Mouse (Mus musculus) stomach, postnatal 0 days (tissue): ENCODE data around the gene Ndufa5. TPM values are rescaled to one million over a fixed set of nuclear protein-coding genes. Genes with fewer than 3 reads are reported as not detected.
A peak's percentile ranks its signal among the peaks of the same experiment; 100 is the strongest.

Source experiments
- ATAC-seq: fragments of 200-750 bp; cut with Nextera tagmentation; 2 replicates; pipeline ENCODE4 v1.8.0; 2017; ENCODE audit not compliant: low FRiP score, low TSS enrichment
- DNase-seq: peaks from one replicate; pipeline ENCODE4 v3.0.0-alpha.2; 2016; ENCODE audit warnings: low spot score
- H3K27ac ChIP-seq: fragments of 300-500 bp; sonication (generic); replicated peaks from 2 replicates; pipeline ENCODE4 v1.5.1; 2014; ENCODE audit warnings: mild to moderate bottlenecking, control low read depth
- H3K27me3 ChIP-seq: fragments of 300-500 bp; sonication (generic); 2 replicates; pipeline ENCODE4 v1.6.1; 2014; ENCODE audit warnings: low read length; ENCODE audit not compliant: control insufficient read depth, insufficient read depth
- H3K36me3 ChIP-seq: fragments of 300-500 bp; sonication (generic); 2 replicates; pipeline ENCODE4 v1.6.1; 2014; ENCODE audit warnings: low read length, mixed read lengths; ENCODE audit not compliant: control insufficient read depth, insufficient read depth
- H3K4me1 ChIP-seq: fragments of 300-500 bp; sonication (generic); replicated peaks from 2 replicates; pipeline ENCODE4 v1.6.1; 2014; ENCODE audit warnings: antibody characterized with exemption; ENCODE audit not compliant: control insufficient read depth, insufficient read depth
- H3K4me2 ChIP-seq: fragments of 300-500 bp; sonication (generic); replicated peaks from 2 replicates; pipeline ENCODE4 v1.6.1; 2014; ENCODE audit warnings: low read depth, mild to moderate bottlenecking, control low read depth, moderate library complexity
- H3K4me3 ChIP-seq: fragments of 300-500 bp; sonication (generic); 2 replicates; pipeline ENCODE4 v1.5.1; 2014; ENCODE audit warnings: low read depth, low read length, control low read depth
- H3K9ac ChIP-seq: fragments of 300-500 bp; sonication (generic); 2 replicates; pipeline ENCODE4 v1.6.1; 2014; ENCODE audit warnings: mild to moderate bottlenecking, low read length, control low read depth, mixed read lengths
- H3K9me3 ChIP-seq: fragments of 300-500 bp; sonication (generic); 2 replicates; pipeline ENCODE4 v1.6.1; 2016; ENCODE audit warnings: low read length; ENCODE audit not compliant: control insufficient read depth
- CTCF ChIP-seq: IDR thresholded peaks from 2 replicates; pipeline ENCODE4 v1.5.1; 2016; ENCODE audit warnings: antibody characterized with exemption, low read depth, mild to moderate bottlenecking, moderate library complexity
- EP300 ChIP-seq: optimal IDR thresholded peaks from 2 replicates; pipeline ENCODE3; 2016; ENCODE audit warnings: antibody characterized with exemption
- WGBS: fragments of 180-500 bp; shearing (Covaris S2); extraction: QIAGEN DNeasy Blood & Tissue Kit; methylation state at CpG from one replicate; pipeline ENCODE4 v1.1.7; 2014; 5-methylcytosine and 5-hydroxymethylcytosine counted together
- polyA plus RNA-seq: library from polyadenylated mRNA; unstranded; fragments of >200 nt; fragmentation: Nextera tagmentation; extraction: Ambion mirVana; gene quantifications from 2 replicates; pipeline ENCODE4 v1.2.1, GENCODE M21; 2015

Ndufa5 gene
- polyA plus RNA-seq, 1 experiment from 2014 or later, result 442 TPM

GRCm38 (mm10) chr6:24568963-24569362 is 41.1 kb upstream of the Ndufa5 start:
- H3K36me3 ChIP-seq, result no peaks in the 10 kb centered on the region
- TF ChIP-seq EP300 (no peak), CTCF (peak; percentile 51)
- no peak for DNase-seq

GRCm38 (mm10) chr6:24564886-24565285 is 37.1 kb upstream of the Ndufa5 start:
- WGBS, result 82% methylated on average over 1 of the region's 1 CpGs
- Histone ChIP-seq H3K4me3 (no peak overlapping the region), H3K4me2 (no peak overlapping the region), H3K9ac (no peak overlapping the region), H3K9me3 (no peaks in the 10 kb centered on the region), H3K4me1 (no peaks in the 10 kb centered on the region), H3K27ac (no peak overlapping the region), H3K36me3 (no peaks in the 10 kb centered on the region), H3K27me3 (no peaks in the 10 kb centered on the region)
- DNase-seq (no peak), ATAC-seq (no peak)
- no peak for TF ChIP-seq CTCF
- TF ChIP-seq EP300, result no peak

More at GRCm38 (mm10) chr6:24568963-24569362, 41.1 kb upstream of the Ndufa5 start:
- H3K27ac ChIP-seq, result no peak overlapping the region
- H3K9me3 ChIP-seq, result no peaks in the 10 kb centered on the region
- H3K4me3 ChIP-seq, result no peak overlapping the region
- no peak for ATAC-seq
- H3K4me2 ChIP-seq, result no peak overlapping the region
- H3K4me1 ChIP-seq, result no peaks in the 10 kb centered on the region
- no peaks in the 10 kb centered on the region for H3K27me3 ChIP-seq
- WGBS, result 80% methylated on average over 5 of the region's 5 CpGs
- no peak overlapping the region for H3K9ac ChIP-seq

- no peak overlapping the region for H3K4me2 ChIP-seq
- H3K4me1 ChIP-seq, result no peaks in the 10 kb centered on the region
- TF ChIP-seq EP300 (no peak), CTCF (no peak)
- H3K36me3 ChIP-seq, result no peaks in the 10 kb centered on the region
- no peaks in the 10 kb centered on the region for H3K9me3 ChIP-seq
- no peak for ATAC-seq
- 67% methylated on average over 9 of the region's 9 CpGs for WGBS
- H3K27me3 ChIP-seq, result no peaks in the 10 kb centered on the region
- no peak overlapping the region for H3K9ac ChIP-seq
- no peak for DNase-seq
- no peak overlapping the region for H3K4me3 ChIP-seq
- no peak overlapping the region for H3K27ac ChIP-seq
Measured at GRCm38 (mm10) chr6:24564081-24564480, 36.3 kb upstream of the Ndufa5 start.

DNA sequence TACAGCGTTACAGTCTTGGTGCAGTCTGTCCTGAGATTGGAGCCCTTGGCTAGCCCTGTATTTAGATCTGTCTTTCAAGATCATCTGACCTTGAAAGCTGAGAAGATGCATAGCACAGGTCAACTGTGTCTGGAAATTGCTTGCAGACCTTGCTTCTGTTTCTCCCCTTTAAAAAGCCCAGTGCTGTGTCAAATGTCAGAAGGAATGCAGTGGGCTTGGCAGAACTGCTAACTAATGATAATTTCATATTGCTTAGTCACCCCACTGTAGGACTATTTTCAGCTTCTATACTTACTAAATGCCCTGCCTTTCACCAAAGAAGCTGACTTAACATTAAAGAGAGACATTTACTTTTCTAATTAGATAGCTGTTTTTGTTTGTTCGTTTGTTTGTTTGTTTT is 27.7 kb upstream of the Ndufa5 start:
- no peak for DNase-seq
- H3K27ac ChIP-seq, result no peak overlapping the region
- 78% methylated on average over 2 of the region's 2 CpGs for WGBS

GRCm38 (mm10) chr6:24554427-24555086 is 26.7 kb upstream of the Ndufa5 start:
- H3K27ac ChIP-seq, result no peak overlapping the region
- H3K36me3 ChIP-seq, result no peaks in the 10 kb centered on the region
- H3K4me2 ChIP-seq, result peak overlapping the region; percentile 34
- H3K4me3 ChIP-seq, result no peak overlapping the region; the same call in 1 of the 2 replicates
- H3K27me3 ChIP-seq, result no peaks in the 10 kb centered on the region
- TF ChIP-seq EP300 (no peak), CTCF (no peak)
- no peaks in the 10 kb centered on the region for H3K9me3 ChIP-seq
- ATAC-seq (no peak), DNase-seq (no peak)
- no peak overlapping the region for H3K9ac ChIP-seq
- 39% methylated on average over 11 of the region's 11 CpGs for WGBS
- no peaks in the 10 kb centered on the region for H3K4me1 ChIP-seq

More for the DNA sequence above, 27.7 kb upstream of the Ndufa5 start:
- Histone ChIP-seq H3K27me3 (no peaks in the 10 kb centered on the region), H3K9me3 (no peaks in the 10 kb centered on the region), H3K4me2 (no peak overlapping the region), H3K9ac (no peak overlapping the region), H3K4me1 (no peaks in the 10 kb centered on the region), H3K36me3 (no peaks in the 10 kb centered on the region), H3K4me3 (no peak overlapping the region)
- no peak for TF ChIP-seq EP300
- no peak for TF ChIP-seq CTCF
- no peak for ATAC-seq

- Histone ChIP-seq H3K27ac (no peak overlapping the region), H3K9me3 (no peaks in the 10 kb centered on the region), H3K4me1 (no peaks in the 10 kb centered on the region), H3K36me3 (no peaks in the 10 kb centered on the region), H3K27me3 (no peaks in the 10 kb centered on the region), H3K4me3 (no peak overlapping the region), H3K4me2 (no peak overlapping the region), H3K9ac (no peak overlapping the region)
- WGBS, result 37% methylated on average over 7 of the region's 7 CpGs
- DNase-seq (no peak), ATAC-seq (no peak)
- no peak for TF ChIP-seq EP300
- TF ChIP-seq CTCF, result no peak
Measured at GRCm38 (mm10) chr6:24552046-24552445, 24.2 kb upstream of the Ndufa5 start.
